Mouse (Mus musculus) ES-Bruce4 (cell line): Measurements from ENCODE around the gene Endou. TPM values are rescaled to one million over a fixed set of nuclear protein-coding genes. Genes with fewer than 3 reads are reported as not detected.

Source experiments
- H3K27ac ChIP-seq: 2 replicates; pipeline ENCODE4 v1.5.1; 2012; ENCODE audit warnings: low read length, inconsistent platforms; ENCODE audit not compliant: insufficient read depth
- H3K27me3 ChIP-seq: 2 replicates; pipeline ENCODE4 v1.6.1; 2012; ENCODE audit warnings: mild to moderate bottlenecking, low read length, inconsistent platforms; ENCODE audit not compliant: control insufficient read depth, poor library complexity, insufficient read depth, severe bottlenecking
- H3K36me3 ChIP-seq: 2 replicates; pipeline ENCODE4 v1.6.1; 2012; ENCODE audit warnings: inconsistent platforms, mild to moderate bottlenecking, low read length, moderate library complexity; ENCODE audit not compliant: control insufficient read depth, poor library complexity, insufficient read depth, severe bottlenecking
- H3K4me1 ChIP-seq: one replicate; pipeline ENCODE4 v1.8.1; 2011; ENCODE audit warnings: low read length; ENCODE audit not compliant: control insufficient read depth, insufficient read depth
- H3K4me3 ChIP-seq: 2 replicates; pipeline ENCODE4 v1.5.1; 2011; ENCODE audit warnings: low read depth, mild to moderate bottlenecking, low read length
- H3K9ac ChIP-seq: 2 replicates; pipeline ENCODE4 v1.6.1; 2012; ENCODE audit warnings: low read depth, mild to moderate bottlenecking, inconsistent platforms; ENCODE audit not compliant: poor library complexity, severe bottlenecking
- H3K9me3 ChIP-seq: replicated peaks from 2 replicates; pipeline ENCODE4 v1.6.1; 2012; ENCODE audit warnings: mild to moderate bottlenecking, low read length, inconsistent platforms; ENCODE audit not compliant: control insufficient read depth, poor library complexity, insufficient read depth, severe bottlenecking
- CTCF ChIP-seq: IDR thresholded peaks from one replicate; pipeline ENCODE4 v1.8.1; 2011; ENCODE audit warnings: low read depth, low read length
- EP300 ChIP-seq: IDR thresholded peaks from 2 replicates; pipeline ENCODE4 v1.6.1; 2011; ENCODE audit warnings: low read depth, low read length; ENCODE audit not compliant: insufficient read depth
- POLR2A ChIP-seq: IDR thresholded peaks from one replicate; pipeline ENCODE4 v1.8.1; 2011; ENCODE audit warnings: low read length; ENCODE audit not compliant: insufficient read depth
- polyA plus RNA-seq: library from polyadenylated mRNA; stranded (reverse); fragments of >200 nt; gene quantifications from 2 replicates; pipeline ENCODE4 v1.2.4, GENCODE M21; 2011; ENCODE audit warnings: low read depth; ENCODE audit not compliant: missing spikeins, insufficient read depth, insufficient read length

Endou gene
- polyA plus RNA-seq, 1 experiment: 1.2 TPM

- no peak overlapping the region for H3K4me3 ChIP-seq
- H3K36me3 ChIP-seq: no peaks in the 10 kb centered on the region; the same call in 1 of the 2 replicates
- TF ChIP-seq CTCF (no peak), POLR2A (no peak), EP300 (no peak)
- no peaks in the 10 kb centered on the region for H3K27me3 ChIP-seq
- H3K4me1 ChIP-seq: no peaks in the 10 kb centered on the region
- no peaks in the 10 kb centered on the region for H3K9me3 ChIP-seq
- H3K9ac ChIP-seq: no peak overlapping the region
- no peak overlapping the region for H3K27ac ChIP-seq
Measured at GRCm38 (mm10) chr15:97746748-97747147, 15.6 kb upstream of the Endou start.

- TF ChIP-seq POLR2A (no peak), EP300 (no peak), CTCF (no peak)
- Histone ChIP-seq H3K4me1 (no peaks in the 10 kb centered on the region), H3K36me3 (no peaks in the 10 kb centered on the region; the same call in 1 of the 2 replicates), H3K9ac (no peak overlapping the region), H3K27ac (no peak overlapping the region), H3K4me3 (no peak overlapping the region), H3K27me3 (no peaks in the 10 kb centered on the region), H3K9me3 (no peaks in the 10 kb centered on the region)
Measured at GRCm38 (mm10) chr15:97746278-97746677, 15.1 kb upstream of the Endou start.

GRCm38 (mm10) chr15:97745331-97745730, 14.2 kb upstream of the Endou start:
- no peak overlapping the region for H3K27ac ChIP-seq
- H3K4me3 ChIP-seq: no peak overlapping the region
- no peaks in the 10 kb centered on the region; the same call in 1 of the 2 replicates for H3K36me3 ChIP-seq
- no peaks in the 10 kb centered on the region for H3K9me3 ChIP-seq
- H3K27me3 ChIP-seq: no peaks in the 10 kb centered on the region
- H3K9ac ChIP-seq: no peak overlapping the region
- H3K4me1 ChIP-seq: no peaks in the 10 kb centered on the region
- TF ChIP-seq CTCF (no peak), POLR2A (no peak), EP300 (no peak)

GRCm38 (mm10) chr15:97744930-97745329, 13.8 kb upstream of the Endou start:
- no peak overlapping the region for H3K9ac ChIP-seq
- H3K9me3 ChIP-seq: no peaks in the 10 kb centered on the region
- no peak overlapping the region for H3K4me3 ChIP-seq
- H3K27ac ChIP-seq: no peak overlapping the region
- H3K4me1 ChIP-seq: no peaks in the 10 kb centered on the region
- H3K36me3 ChIP-seq: no peaks in the 10 kb centered on the region; the same call in 1 of the 2 replicates
- TF ChIP-seq EP300 (no peak), POLR2A (no peak), CTCF (no peak)
- no peaks in the 10 kb centered on the region for H3K27me3 ChIP-seq

GRCm38 (mm10) chr15:97743961-97744525, 12.9 kb upstream of the Endou start:
- no peak overlapping the region for H3K4me3 ChIP-seq
- TF ChIP-seq EP300: no peak
- no peak for TF ChIP-seq CTCF
- TF ChIP-seq POLR2A: no peak
- no peaks in the 10 kb centered on the region; the same call in 1 of the 2 replicates for H3K36me3 ChIP-seq
- no peak overlapping the region for H3K9ac ChIP-seq
- H3K9me3 ChIP-seq: no peaks in the 10 kb centered on the region
- no peaks in the 10 kb centered on the region for H3K4me1 ChIP-seq
- no peak overlapping the region for H3K27ac ChIP-seq
- H3K27me3 ChIP-seq: no peaks in the 10 kb centered on the region

GRCm38 (mm10) chr15:97743210-97743609, 12.1 kb upstream of the Endou start:
- Histone ChIP-seq H3K36me3 (no peaks in the 10 kb centered on the region; the same call in 1 of the 2 replicates), H3K4me3 (no peak overlapping the region), H3K27ac (no peak overlapping the region), H3K27me3 (no peaks in the 10 kb centered on the region), H3K4me1 (no peaks in the 10 kb centered on the region), H3K9ac (no peak overlapping the region), H3K9me3 (no peaks in the 10 kb centered on the region)
- TF ChIP-seq EP300: no peak
- no peak for TF ChIP-seq POLR2A
- no peak for TF ChIP-seq CTCF
